Mouse (Mus musculus): ENCODE data around the gene Ccdc34. TPM values are rescaled to one million over a fixed set of nuclear protein-coding genes. Genes with fewer than 3 reads are reported as not detected.

The Ccdc34 gene
- total and polyA plus RNA-seq, 3 experiments, result 17.2 to 44.6 (median 22.4) TPM

DNA sequence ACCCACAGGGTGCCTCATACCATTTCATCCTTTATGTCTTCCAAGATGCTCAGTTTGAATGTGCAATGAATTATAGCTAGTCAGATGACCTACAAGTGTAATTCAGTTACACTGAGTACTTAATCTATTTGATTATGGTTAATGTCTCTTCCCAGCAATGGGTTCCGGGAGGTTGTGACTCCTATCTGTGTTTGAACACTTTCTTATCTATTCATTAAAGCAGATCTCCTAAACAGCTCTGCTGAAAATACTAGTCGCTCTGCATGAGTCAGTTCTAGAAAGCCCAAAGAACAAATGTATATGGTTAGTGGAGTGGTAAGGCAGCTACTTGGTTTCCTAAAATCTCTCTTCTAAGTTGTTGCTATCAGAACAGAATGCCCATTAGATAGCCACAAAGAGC lies 22.6 kb upstream of the Ccdc34 start:
- Histone ChIP-seq H3K36me3 (replicated peaks in 1 of 2; ENCODE audit: control insufficient read depth in 1 of 2, insufficient read depth in 1 of 2, low read length in 1 of 2) (peaks cover 0 to 9% of the 10 kb centered on the region in 2 experiments), H3K4me3 (replicated peaks in 1 of 3; ENCODE audit: low read depth in 2 of 3, low read length in 2 of 3, poor library complexity in 1 of 3) (no peak overlapping the region), H3K9me3 (replicated peaks; ENCODE audit: low read length) (no peaks in the 10 kb centered on the region), H3K9ac (ENCODE audit: insufficient read depth, low read depth) (no peak overlapping the region), H3K27me3 (replicated peaks) (no peaks in the 10 kb centered on the region), H3K4me2 (ENCODE audit: insufficient read depth, low read depth, poor library complexity, severe bottlenecking) (no peak overlapping the region), H3K4me1 (ENCODE audit: control insufficient read depth in 1 of 2, insufficient read depth in 2 of 2) (no peaks in the 10 kb centered on the region), H3K27ac (ENCODE audit: insufficient read depth, low read depth) (no peak overlapping the region), H3K79me2 (replicated peaks; ENCODE audit: control insufficient read depth, extremely low read depth, insufficient read depth, poor library complexity, severe bottlenecking) (no peaks in the 10 kb centered on the region)
- TF ChIP-seq SIN3A (IDR thresholded peaks at IDR 0.05; ENCODE audit: low read length) (no peak), CTCF (conservative IDR thresholded peaks at IDR 0.05 in 1 of 2, IDR thresholded peaks at IDR 0.05 in 1 of 2; ENCODE audit: low read depth in 2 of 2, low read length in 2 of 2) (no peak), POLR2AphosphoS2 (IDR thresholded peaks at IDR 0.05; ENCODE audit: low read depth, low read length) (no peak), USF2 (conservative IDR thresholded peaks at IDR 0.05; ENCODE audit: low read depth, low read length) (no peak), SMC3 (IDR thresholded peaks at IDR 0.05; ENCODE audit: low read depth, low read length) (no peak), ZC3H11A (IDR thresholded peaks at IDR 0.05; ENCODE audit: low read depth, low read length) (no peak), MXI1 (IDR thresholded peaks at IDR 0.05; ENCODE audit: low read depth, low read length) (no peak), JUND (conservative IDR thresholded peaks at IDR 0.05; ENCODE audit: low read depth, low read length) (no peak), E2F4 (IDR thresholded peaks at IDR 0.05; ENCODE audit: insufficient replicate concordance, low read depth, low read length) (no peak), ETS1 (conservative IDR thresholded peaks at IDR 0.05; ENCODE audit: low read depth, low read length) (no peak)
- in situ Hi-C loops (cut with MboI; ENCODE audit: low pct_ligation_motif_present, low pct_unique_long_range_greater_than_20kb, low sequenced_read_pairs) (no loop called here), dilution Hi-C loops (cut with MboI; ENCODE audit: extremely low pct_ligation_motif_present, extremely low pct_unique_long_range_greater_than_20kb, low sequenced_read_pairs) (no loop called here)
- DNase-seq (ENCODE audit: extremely low read depth), result no peak

DNA sequence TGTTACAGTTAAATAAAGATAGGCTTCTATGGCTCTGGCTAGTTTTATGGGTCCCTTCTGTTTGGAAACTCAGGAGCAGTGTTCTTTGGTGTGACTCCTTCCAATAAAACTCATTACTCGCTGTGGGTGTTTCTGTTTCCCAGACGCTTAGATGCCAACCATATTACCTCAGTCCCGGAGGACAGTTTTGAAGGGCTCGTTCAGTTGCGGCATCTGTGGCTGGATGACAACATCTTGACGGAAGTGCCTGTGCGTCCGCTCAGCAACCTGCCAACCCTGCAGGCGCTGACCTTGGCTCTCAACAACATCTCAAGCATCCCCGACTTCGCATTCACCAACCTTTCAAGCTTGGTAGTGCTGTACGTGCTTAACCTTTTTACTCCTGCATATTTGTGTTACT lies 21.2 kb upstream of the Ccdc34 start:
- in situ Hi-C loops (cut with MboI; ENCODE audit: low pct_ligation_motif_present, low pct_unique_long_range_greater_than_20kb, low sequenced_read_pairs) (no loop called here), dilution Hi-C loops (cut with MboI; ENCODE audit: extremely low pct_ligation_motif_present, extremely low pct_unique_long_range_greater_than_20kb, low sequenced_read_pairs) (no loop called here)
- no peak for TF ChIP-seq MXI1 (IDR thresholded peaks at IDR 0.05; ENCODE audit: low read depth, low read length)
- no peak for TF ChIP-seq CHD2 (IDR thresholded peaks at IDR 0.05; ENCODE audit: low read length)
- Histone ChIP-seq H3K9ac (ENCODE audit: insufficient read depth, low read depth) (no peak overlapping the region), H3K36me3 (replicated peaks in 1 of 2; ENCODE audit: control insufficient read depth in 1 of 2, insufficient read depth in 1 of 2, low read length in 1 of 2) (peaks cover 0 to 12% of the 10 kb centered on the region in 2 experiments), H3K4me2 (ENCODE audit: insufficient read depth, low read depth, poor library complexity, severe bottlenecking) (no peak overlapping the region), H3K9me3 (replicated peaks; ENCODE audit: low read length) (no peaks in the 10 kb centered on the region), H3K79me2 (replicated peaks; ENCODE audit: control insufficient read depth, extremely low read depth, insufficient read depth, poor library complexity, severe bottlenecking) (no peaks in the 10 kb centered on the region), H3K27me3 (replicated peaks) (no peaks in the 10 kb centered on the region), H3K4me1 (ENCODE audit: control insufficient read depth in 1 of 2, insufficient read depth in 2 of 2) (no peaks in the 10 kb centered on the region), H3K27ac (ENCODE audit: insufficient read depth, low read depth) (no peak overlapping the region), H3K4me3 (replicated peaks in 1 of 3; ENCODE audit: low read depth in 2 of 3, low read length in 2 of 3, poor library complexity in 1 of 3) (no peak overlapping the region)
- DNase-seq (ENCODE audit: extremely low read depth), result no peak

DNA sequence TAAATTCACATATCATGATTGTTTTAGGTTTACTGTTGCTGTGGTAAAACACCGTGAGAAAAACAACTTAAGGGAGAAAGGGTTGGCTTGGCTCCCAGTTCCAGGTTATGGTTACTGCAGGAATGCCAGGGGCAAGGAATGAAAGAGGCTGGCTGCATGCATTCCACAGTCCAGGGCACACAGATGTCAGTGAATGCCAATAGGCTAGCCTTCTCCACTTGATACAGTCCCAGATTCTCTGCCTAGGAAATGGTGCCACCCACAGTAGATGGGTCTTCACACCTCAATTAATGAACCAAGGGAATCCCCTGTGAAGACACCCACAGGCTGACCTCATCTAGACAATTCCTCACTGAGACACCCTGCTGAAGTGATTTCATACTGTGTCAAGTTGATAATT lies 12.9 kb upstream of the Ccdc34 start:
- Histone ChIP-seq H3K4me1 (ENCODE audit: control insufficient read depth in 1 of 2, insufficient read depth in 2 of 2) (no peaks in the 10 kb centered on the region), H3K27me3 (replicated peaks) (no peaks in the 10 kb centered on the region), H3K27ac (ENCODE audit: insufficient read depth, low read depth) (no peak overlapping the region), H3K36me3 (replicated peaks in 1 of 2; ENCODE audit: control insufficient read depth in 1 of 2, insufficient read depth in 1 of 2, low read length in 1 of 2) (peaks cover 0 to 42% of the 10 kb centered on the region in 2 experiments), H3K4me2 (ENCODE audit: insufficient read depth, low read depth, poor library complexity, severe bottlenecking) (no peak overlapping the region), H3K4me3 (replicated peaks in 1 of 3; ENCODE audit: low read depth in 2 of 3, low read length in 2 of 3, poor library complexity in 1 of 3) (no peak overlapping the region), H3K79me2 (replicated peaks; ENCODE audit: control insufficient read depth, extremely low read depth, insufficient read depth, poor library complexity, severe bottlenecking) (no peaks in the 10 kb centered on the region), H3K9ac (ENCODE audit: insufficient read depth, low read depth) (no peak overlapping the region), H3K9me3 (replicated peaks; ENCODE audit: low read length) (no peaks in the 10 kb centered on the region)
- TF ChIP-seq KAT2A (IDR thresholded peaks at IDR 0.05; ENCODE audit: insufficient replicate concordance, low read length) (no peak), GABPA (IDR thresholded peaks at IDR 0.05; ENCODE audit: insufficient replicate concordance, low read depth, low read length) (no peak), E2F4 (IDR thresholded peaks at IDR 0.05; ENCODE audit: insufficient replicate concordance, low read depth, low read length) (no peak)
- DNase-seq (ENCODE audit: extremely low read depth), result no peak
- dilution Hi-C loops (cut with MboI; ENCODE audit: extremely low pct_ligation_motif_present, extremely low pct_unique_long_range_greater_than_20kb, low sequenced_read_pairs) (no loop called here), in situ Hi-C loops (cut with MboI; ENCODE audit: low pct_ligation_motif_present, low pct_unique_long_range_greater_than_20kb, low sequenced_read_pairs) (no loop called here)
